Mouse (Mus musculus): ENCODE measurements around the gene Gm9376.

Gene Gm9376

DNA sequence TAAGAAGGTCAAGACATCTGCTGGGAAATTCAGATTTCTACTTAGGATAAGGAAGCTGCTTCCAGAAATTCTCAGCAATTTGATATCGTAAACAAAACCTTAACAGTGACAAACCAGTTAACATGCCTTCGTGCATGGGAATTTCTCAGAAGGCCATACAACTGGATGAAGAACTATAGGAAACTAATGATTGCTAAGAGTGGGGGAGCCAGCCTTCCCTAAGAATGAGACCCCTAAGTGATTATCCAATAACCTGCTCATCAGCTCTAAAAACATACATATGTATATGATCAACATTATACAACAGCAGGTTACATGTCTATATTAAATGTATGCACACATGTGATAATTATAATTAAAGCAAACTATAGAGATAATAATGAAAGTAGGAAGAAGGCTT lies at the start of gene Gm9376:
Gm9376 (plus strand) TSS at position 301 of the 400 bp plus-strand sequence.
- in situ Hi-C loops (cut with MboI, MseI), result no loop called here

DNA sequence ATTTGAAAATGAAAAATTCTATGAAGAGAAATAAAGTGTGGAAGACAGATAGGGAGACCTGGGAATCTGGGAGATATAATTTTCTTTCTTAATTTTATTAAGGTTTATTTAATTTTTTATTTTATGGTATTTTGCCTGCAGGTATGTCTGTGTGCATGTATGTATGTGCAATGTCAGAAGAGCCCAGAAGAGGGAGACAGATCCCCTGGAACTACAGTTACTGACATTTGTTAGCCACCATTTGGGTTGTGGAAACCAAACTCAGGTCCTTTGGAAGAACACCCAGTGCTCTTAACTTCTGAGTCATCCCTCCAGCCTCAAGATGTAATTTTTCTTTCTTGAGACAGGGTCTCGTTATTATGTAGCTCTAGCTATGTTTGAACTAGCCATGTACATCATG lies 45.9 kb upstream of the Gm9376 start:
- in situ Hi-C loops (cut with MboI, MseI), result no loop called here

DNA sequence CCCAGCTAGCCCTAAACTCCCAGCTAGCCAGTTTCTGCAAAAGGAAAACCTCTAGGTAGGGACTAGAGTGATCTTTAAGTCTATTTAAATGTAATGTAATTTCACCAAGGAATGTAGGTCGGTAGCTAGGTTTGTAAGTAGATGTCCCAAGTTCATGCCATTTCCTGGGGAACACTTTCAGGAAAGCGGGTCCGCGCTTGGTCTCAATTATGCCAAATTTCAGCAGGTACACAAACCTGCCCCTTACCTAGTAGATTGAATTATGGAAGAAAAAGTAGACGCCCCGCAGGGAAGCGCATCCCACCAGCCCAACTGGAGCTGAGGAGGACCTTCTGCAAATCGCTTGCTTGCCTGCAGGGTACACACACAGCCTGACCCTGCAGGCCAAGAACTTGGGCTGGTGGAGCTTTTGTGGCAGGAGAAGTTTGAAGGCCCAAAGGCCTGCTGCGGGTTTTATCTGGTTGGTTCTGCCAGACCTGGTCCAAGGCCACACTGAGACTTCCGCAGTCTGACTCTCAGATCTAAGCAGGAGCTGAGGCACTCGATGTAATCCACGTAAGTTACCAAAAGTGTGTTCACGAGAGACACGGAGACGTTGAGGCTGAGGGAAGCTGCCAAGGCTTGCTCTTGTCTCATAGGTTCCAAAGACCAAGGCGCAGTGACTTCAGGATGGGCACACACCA lies 41.6 kb upstream of the Gm9376 start:
- in situ Hi-C loops (cut with MboI, MseI), result no loop called here

DNA sequence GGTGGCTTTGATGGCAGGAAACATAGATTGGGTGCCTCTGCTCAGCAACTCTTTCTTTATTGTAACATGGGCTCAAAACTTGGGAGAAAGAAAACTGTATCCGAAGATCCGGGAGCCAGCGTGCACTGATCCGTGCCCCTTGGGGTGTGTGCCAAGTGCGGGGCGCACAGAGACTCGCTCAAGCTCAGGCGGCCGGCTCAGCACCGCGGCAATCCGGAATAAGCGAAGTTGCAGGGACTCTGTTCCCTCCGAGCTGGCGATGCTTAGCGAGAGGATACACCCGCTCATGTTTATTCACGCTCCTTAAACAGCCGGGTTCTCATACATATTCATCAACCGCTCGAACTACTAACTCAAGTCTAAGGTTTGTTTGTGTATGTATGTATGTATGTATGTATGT lies 40.8 kb upstream of the Gm9376 start:
- in situ Hi-C loops (cut with MboI, MseI), result no loop called here

DNA sequence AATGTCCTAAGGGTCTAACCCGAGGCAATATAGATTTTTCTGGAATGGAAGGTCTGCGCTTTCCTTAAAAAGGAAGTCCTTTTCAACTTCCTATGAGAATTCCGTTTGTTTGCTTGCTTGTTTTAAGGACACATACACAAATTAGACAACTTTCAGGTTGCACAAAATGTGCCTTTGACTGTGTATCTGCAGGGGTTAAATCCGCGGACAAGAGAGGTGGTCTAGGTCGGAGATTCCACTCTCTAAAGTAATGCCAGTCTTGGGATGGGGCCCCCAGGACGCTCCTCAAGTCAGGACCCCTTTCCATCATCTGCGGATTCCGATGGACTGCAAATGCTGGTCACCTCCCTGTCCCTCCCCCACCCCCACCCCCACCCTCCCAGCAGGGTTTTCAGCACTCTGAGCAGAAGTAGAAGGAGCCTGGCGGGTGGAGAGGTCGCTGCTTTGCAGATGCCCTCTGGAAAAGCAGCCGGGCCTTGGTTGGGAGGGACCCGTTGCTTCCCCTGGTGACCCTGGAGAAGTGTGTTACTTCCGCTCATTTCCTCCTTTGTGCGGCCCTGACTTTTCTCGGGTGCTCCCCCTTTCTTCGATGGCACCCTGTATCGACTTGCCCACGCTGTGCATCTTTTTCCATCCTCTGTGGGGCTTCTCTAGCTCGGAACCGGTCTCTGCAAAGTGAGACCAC lies 40.1 kb upstream of the Gm9376 start:
- in situ Hi-C loops (cut with MboI, MseI), result no loop called here

DNA sequence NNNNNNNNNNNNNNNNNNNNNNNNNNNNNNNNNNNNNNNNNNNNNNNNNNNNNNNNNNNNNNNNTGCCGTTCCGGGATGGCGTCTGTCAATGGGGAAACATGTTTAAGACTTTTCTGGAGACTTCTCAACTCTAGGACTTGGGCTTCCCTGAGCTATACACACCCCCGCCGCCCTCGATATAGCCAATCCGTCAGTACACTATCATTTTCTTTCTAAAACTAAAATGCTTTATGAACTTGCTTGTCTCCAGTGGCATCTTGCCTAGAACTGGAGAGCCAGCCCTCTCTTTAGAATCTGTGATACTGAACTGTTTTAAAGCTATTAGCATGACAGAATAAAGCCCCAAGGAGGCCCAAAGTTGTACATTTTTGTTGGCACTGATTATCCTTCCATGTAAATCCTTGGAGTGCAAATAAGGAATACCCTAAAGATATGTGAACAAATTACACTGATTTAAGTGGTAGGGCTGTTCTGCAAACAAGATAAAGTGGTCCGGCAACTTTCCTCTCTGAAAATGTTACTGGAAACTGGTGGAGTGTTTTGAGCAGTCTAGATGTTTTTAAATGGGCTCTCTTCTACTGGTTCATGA lies 34.3 kb upstream of the Gm9376 start:
- in situ Hi-C loops (cut with MboI, MseI), result no loop called here

DNA sequence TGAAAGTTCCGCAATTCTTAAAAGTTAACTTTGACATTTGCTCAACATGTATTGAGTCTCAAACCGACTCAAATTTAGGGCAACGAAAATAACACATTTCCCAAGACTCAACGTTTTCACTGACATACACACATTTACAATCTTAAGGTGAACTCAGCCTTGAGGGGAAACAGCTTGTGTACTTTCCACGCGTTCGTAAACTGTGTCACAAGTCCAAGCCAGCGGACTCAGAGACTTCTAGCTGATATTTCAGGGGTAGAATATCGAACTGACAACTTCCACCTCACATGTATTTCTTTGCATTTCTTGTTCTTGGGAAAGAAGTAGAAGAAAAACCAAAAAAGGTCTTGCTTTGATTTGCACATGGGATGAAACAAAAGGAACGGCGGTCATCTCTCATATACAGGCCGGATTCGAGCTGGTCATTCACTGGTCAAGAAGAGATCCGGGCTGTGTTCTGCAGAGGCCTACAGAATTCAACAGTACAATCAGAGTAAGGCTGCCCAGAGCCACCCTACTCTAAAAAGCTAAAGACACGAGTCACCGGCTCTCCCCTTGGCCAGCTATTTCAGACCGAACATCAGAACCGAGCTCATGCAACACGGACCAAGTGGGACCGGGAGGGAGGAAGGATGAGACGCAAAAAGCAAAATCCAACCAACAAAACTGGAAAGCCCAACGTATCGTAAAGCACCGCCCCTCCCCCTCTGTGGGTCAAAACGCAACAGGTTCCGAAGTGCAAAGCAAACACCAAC lies 32.8 kb upstream of the Gm9376 start:
- in situ Hi-C loops (cut with MboI, MseI), result no loop called here

DNA sequence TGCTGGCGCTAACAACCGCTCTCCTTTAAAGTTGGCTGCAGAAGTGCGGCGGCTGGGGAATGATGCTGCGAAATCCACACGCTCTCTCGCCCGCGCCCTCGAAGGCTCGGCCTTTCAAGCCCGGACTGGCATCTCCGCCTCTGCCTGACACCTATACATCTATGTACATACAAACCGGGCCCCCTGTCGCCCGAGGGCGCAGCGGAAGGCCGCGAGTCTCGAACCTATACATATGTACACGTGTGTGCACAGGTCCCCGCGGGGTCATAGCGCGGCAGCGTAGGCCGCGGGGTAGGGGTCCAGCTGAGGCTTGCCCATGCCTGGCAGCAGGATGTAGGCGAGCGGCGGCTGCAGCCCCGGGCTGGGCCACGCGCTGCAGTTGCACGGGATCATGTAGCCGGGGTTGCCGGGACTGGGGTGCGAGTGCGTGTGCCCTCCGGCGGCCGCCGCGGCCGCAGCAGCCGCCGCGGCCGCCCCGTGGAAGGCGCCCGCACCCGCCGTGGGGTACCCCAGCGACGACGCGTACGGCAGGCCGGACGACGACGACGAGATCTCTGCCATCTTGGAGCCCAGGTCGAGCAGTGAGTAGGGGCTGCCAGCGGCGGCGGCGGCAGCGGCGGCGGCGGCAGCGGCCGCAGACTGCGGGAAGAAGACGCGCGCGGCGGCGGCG lies 32.1 kb upstream of the Gm9376 start:
- in situ Hi-C loops (cut with MboI, MseI), result no loop called here

DNA sequence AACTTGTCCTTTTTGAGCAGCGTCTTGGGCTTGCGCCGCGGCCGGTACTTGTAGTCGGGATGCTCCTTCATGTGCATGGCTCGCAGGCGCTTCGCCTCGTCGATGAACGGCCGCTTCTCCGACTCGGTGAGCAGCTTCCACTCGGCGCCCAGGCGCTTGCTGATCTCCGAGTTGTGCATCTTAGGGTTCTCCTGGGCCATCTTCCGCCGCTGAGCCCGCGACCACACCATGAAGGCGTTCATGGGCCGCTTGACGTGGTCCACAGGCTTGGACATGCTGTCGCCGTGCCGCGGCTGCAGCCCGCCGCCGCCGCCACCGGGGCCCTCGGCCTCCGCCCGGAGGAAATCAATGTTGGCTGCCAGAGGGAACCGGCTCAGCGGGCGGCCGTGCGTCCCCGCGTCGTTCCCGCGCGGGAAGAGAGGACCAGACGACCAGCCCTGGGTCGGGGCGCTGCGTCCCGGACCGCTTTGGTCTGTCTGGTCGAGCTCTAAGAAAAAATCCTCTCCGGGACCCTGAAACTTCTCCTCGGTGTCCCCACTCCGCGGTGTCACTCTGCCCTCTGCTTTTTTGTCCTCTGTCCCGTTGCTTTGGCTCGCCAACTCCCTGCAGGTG lies 31.3 kb upstream of the Gm9376 start:
- in situ Hi-C loops (cut with MboI, MseI), result no loop called here

DNA sequence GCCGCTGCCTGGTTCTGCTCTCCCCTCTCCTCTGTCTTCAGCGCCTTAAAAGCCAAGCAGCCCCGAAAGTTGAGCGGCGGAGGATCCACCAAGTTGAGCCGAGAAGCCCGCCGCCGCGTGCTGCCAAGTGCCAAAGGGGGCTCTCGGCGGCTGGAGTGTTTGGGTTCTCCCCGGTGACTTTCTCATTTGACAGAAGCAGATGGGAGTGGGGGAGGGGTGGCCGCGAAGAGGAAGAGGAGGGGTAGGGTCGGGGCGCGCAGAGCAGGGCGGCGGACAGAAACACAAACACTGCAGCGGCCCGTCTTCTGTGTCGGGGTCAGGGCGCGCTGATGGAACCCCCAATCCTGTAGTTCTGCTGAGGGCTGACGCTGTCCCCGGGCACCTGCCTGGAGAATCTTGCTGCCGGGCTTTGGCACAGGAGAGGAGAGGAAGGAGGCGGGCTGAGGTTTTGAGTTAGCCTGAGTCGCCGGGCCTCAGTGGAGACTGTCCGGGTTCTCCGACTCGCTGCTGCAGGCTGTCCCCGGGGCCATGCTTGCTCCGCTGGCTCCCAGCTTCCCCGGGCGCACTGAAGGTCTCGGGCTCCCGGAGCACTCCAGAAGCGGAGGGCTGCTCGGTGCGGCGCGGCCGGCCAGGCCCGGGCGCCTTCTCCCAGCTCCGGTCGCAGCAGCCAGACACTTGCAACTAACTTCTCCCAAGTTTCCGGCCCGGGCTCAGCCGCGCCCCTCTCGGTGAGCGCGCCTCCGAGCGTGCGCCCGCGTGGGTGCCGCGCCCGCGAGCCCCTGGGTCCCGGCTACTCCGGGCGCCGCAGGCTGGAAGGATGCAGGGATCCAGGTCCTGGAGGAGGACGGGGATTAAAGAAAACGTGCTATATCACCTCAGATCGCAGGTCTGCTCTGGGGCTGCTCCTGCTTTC lies 30.5 kb upstream of the Gm9376 start:
- in situ Hi-C loops (cut with MboI, MseI), result no loop called here

DNA sequence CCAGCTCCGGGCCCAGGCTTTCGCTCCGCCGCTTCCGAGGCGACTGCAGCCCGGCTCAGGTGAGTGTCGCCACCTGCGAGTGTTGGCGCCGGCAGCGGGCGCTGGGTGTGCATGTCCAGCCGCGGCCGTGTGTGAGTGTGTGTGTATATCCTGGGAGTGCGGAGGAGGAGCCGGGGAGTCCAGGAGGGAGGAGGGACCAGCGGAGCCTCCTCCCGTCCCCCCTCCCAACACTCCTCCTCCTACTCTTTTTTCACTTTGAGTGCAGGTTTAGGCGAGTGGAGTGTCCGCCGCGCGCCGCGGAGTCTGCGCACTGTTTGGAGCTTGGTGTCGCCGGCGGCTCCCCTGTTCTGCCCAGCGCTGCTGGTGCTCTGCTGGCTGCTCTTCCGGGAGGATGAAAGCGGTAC lies 29.9 kb upstream of the Gm9376 start, which contains the start of gene Sox21:
Sox21 (minus strand) TSS at position 145 of the 404 bp plus-strand sequence.
- in situ Hi-C loops (cut with MboI, MseI), result no loop called here

DNA sequence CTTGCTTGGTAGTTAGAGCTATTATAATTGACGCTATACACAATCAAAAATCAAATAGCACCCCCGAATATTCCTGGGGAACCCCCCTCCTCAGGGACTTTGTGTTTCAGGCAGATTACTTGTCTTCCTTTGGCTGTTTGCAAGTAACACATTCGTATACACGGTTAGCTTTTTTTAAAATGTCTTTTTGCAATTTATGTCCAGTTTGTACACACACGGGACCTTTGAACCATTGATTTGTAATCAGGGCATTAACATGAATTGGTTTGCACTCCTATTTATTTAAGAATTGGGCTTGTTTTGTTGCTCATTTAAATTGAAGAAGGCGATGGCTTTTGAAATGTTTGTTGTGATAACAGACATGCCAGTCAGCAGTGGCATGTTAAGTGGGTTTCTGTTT lies 29.0 kb upstream of the Gm9376 start:
- in situ Hi-C loops (cut with MboI, MseI), result no loop called here

DNA sequence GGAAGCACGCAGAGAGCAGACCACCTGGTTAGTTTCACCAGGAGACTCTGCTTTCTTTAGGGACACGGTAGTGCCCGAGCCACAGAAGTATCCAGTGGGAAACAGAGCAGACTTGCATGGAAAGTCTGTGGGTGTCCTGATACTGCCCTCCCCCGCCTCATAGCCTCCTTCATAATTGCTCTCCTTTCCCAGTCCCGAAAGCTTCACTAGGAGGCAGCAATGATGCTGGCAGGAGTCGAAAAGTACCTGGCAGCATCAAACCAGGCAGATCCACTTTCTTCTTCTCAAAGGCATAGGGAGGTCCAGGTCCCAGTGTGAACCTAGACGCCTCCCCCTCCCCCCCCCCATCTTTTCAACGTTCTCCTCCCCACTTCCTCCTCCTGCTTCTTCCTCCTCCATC lies 27.4 kb upstream of the Gm9376 start:
- in situ Hi-C loops (cut with MboI, MseI), result no loop called here

DNA sequence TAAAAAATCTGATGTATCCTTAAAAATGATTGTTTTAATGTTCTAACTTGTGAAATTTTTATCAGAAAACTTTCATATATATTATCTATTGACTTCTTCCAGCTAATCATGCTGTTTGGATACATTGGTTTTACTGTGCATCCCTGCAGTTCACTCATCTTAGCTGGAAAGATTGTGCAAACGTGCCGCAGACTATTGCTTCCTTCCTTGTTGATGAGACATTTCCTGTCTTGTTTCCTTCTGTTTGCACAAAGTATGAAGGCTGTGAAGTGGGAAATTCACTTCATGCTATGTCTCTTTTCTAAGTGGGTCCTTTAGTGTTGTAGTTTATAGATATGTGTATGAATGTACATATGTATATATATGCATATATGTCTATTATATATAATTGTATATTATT lies 25.3 kb upstream of the Gm9376 start:
- in situ Hi-C loops (cut with MboI, MseI), result no loop called here

DNA sequence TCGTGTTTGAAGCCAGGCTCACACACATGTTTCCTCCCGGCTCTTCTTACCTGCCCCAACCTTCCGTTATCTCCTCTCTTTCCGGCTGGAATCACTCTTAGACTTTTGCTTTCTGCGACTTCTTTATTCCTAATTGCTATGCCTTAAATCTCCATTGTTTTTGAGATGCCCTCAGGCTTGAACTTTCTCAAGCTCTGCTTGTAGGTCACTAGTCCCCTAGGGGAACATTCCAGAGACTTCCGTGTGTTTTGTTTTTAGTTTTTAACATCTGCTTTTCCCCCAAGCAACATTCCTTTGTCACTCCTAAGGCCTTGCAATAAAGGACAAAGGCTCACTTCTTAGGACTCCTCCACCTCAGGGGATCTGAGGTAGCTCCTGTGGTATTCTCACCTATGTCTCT lies 13.4 kb upstream of the Gm9376 start:
- in situ Hi-C loops (cut with MboI, MseI), result no loop called here

DNA sequence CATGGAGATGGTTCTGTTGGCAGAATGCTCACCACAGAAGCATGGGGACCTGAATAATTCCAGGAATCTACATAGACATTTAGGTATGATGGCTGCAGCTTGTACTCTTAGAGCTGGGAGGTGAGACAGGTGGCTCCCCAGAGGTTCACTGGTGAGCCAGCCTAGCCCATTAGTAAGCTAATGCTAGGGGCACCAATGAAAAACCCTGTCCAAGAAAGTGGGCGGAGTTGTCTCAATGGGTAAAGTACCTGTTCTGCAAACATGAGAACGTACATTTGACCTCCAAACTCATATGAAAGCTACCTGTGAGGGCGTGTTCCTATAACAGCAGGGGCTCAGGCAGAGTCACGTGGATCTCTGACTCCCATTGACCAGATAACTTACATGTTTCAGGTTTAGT lies 2.1 kb downstream of the Gm9376 start:
- in situ Hi-C loops (cut with MboI, MseI), result no loop called here

DNA sequence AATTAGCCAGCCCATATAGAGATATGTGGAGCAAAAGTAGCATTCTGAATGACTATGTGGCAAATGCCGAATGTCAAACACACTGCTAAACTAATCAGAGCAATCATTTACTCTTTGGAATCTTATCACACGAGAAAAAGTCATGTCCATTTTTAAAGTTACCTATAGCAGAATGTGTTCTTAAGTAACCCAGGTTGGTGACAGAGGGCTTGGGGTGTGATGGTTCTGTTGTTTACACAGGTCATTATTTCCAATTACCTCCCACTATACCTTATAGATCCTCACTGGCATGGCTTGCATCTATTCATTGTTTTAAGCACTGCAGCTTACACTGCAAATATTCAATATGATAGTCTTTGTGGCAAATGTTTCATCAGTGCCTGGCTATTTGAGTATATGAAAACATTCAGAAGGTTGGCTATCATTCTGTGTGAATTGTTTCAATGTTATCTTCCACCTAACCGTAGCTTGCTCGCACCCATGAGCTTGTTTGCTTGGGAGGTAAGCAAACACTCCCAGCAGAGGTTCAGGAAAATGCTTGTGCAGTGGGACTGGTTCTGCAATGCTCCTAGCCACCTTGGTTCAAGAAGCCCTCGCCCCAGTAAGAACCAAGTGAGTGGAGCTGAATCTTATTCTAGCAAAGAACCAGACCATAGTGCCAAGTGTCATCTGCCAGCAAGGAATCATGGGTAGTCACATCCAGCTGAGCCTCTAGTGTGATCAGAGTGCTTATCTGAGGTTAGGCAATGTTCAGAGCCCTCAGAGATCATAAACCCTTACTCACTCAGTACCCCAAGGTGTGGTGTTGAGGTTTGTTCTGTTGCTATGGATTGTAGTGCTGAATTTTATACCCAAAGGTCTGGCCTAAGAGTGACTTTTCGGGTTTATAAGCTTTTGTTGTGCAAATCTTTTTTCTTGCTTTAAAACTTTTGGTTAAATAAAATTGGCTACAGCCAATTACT lies 6.1 kb downstream of the Gm9376 start:
- in situ Hi-C loops (cut with MboI, MseI), result no loop called here

DNA sequence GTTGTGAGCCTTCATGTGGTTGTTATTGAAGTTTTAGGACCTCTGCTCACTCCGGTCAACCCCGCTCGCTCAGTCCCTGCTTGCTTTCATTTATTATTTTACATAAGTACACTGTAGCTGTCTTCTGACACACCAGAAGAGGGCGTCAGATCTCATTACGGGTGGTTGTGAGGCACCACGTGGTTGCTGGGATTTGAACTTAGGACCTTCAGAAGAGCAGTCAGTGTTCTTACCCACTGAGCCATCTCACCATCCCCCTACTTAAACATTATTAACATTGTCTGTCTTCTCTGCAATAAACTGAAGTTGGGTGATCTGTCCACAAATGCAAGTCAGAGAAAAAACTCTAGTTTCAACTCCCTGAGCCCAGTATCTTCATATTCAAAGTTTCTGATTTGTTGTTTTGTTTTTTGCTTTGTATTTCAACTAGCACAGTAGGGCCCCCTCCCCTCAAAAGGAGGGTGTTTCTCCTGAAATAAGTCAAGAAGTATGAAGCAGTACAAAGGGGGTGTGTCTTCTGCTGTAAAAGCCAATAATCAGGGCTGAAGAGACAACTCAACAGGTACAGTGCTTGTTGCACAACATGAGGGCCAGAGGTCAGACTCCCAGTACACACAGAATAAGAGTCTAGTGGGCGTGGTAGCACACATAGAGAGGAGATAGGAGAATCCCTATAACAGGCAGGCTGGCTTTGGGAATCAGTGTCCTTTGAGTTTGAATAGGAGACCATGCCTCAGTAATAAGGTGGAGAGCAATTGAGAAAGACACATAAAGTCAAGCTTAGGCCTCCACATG lies 11.1 kb downstream of the Gm9376 start:
- in situ Hi-C loops (cut with MboI, MseI), result no loop called here

Data from T-helper 17 cell (primary cell).